Mouse (Mus musculus) midbrain, embryonic 16.5 days (tissue): ENCODE data around the gene Fut7. TPM values are rescaled to one million over a fixed set of nuclear protein-coding genes. Genes with fewer than 3 reads are reported as not detected.

Source experiments
- ATAC-seq: fragments of 200-750 bp; cut with Nextera tagmentation; 2 replicates; pipeline ENCODE4 v1.8.0; 2017; ENCODE audit warnings: moderate TSS enrichment
- H3K27ac ChIP-seq: fragments of 300-500 bp; sonication (generic); 2 replicates; pipeline ENCODE4 v1.5.1; 2014; ENCODE audit warnings: mild to moderate bottlenecking, low read length, mixed read lengths
- H3K27me3 ChIP-seq: fragments of 300-500 bp; sonication (generic); 2 replicates; pipeline ENCODE4 v1.6.1; 2014; ENCODE audit warnings: low read depth, low read length, mixed read lengths; ENCODE audit not compliant: control insufficient read depth, insufficient read depth
- H3K36me3 ChIP-seq: fragments of 300-500 bp; sonication (generic); 2 replicates; pipeline ENCODE4 v1.6.1; 2014; ENCODE audit warnings: mild to moderate bottlenecking, low read length, moderate library complexity, mixed read lengths; ENCODE audit not compliant: control insufficient read depth, insufficient read depth
- H3K4me1 ChIP-seq: fragments of 300-500 bp; sonication (generic); 2 replicates; pipeline ENCODE4 v1.6.1; 2014; ENCODE audit warnings: mild to moderate bottlenecking, low read length, mixed read lengths; ENCODE audit not compliant: control insufficient read depth, insufficient read depth
- H3K4me2 ChIP-seq: fragments of 300-500 bp; sonication (generic); 2 replicates; pipeline ENCODE4 v1.6.1; 2014; ENCODE audit warnings: mild to moderate bottlenecking, low read length, mixed read lengths
- H3K4me3 ChIP-seq: fragments of 300-500 bp; sonication (generic); 2 replicates; pipeline ENCODE4 v1.5.1; 2014; ENCODE audit warnings: low read depth, mild to moderate bottlenecking, low read length, moderate library complexity, mixed read lengths
- H3K9ac ChIP-seq: fragments of 300-500 bp; sonication (generic); 2 replicates; pipeline ENCODE4 v1.6.1; 2014; ENCODE audit warnings: low read depth, low read length, mixed read lengths
- H3K9me3 ChIP-seq: fragments of 300-500 bp; sonication (generic); replicated peaks from 2 replicates; pipeline ENCODE4 v1.6.1; 2014; ENCODE audit warnings: mild to moderate bottlenecking, low read length, mixed read lengths; ENCODE audit not compliant: control insufficient read depth, poor library complexity, severe bottlenecking
- WGBS: fragments of 180-500 bp; shearing (Covaris S2); extraction: QIAGEN DNeasy Blood & Tissue Kit; methylation state at CpG from one replicate; pipeline ENCODE4 v1.1.7; 2014; 5-methylcytosine and 5-hydroxymethylcytosine counted together
- polyA plus RNA-seq: library from polyadenylated mRNA; unstranded; fragments of >200 nt; fragmentation: Nextera tagmentation; extraction: Ambion mirVana; gene quantifications from 2 replicates; pipeline ENCODE4 v1.2.1, GENCODE M21; 2015

Fut7 gene
- polyA plus RNA-seq, 1 experiment from 2014 or later = 0.09 TPM

GRCm38 (mm10) chr2:25429435-25430180, 6.5 kb downstream of the Fut7 start:
- H3K27me3 ChIP-seq = peaks cover 5% of the 10 kb centered on the region; the same call in 1 of the 2 replicates
- H3K9me3 ChIP-seq = no peaks in the 10 kb centered on the region
- H3K36me3 ChIP-seq = peaks cover 9% of the 10 kb centered on the region; the same call in 1 of the 2 replicates
- no peak for ATAC-seq
- peak overlapping the region; percentile 67 for H3K4me3 ChIP-seq
- peak overlapping the region; percentile 76 for H3K4me2 ChIP-seq
- peaks cover 22% of the 10 kb centered on the region for H3K4me1 ChIP-seq
- H3K27ac ChIP-seq = peak overlapping the region; percentile 84; the same call in 1 of the 2 replicates
- peak overlapping the region; percentile 94 for H3K9ac ChIP-seq
- 66% methylated on average over 5 of the region's 5 CpGs for whole genome bisulfite sequencing

- Histone ChIP-seq H3K4me1 (peaks cover 22% of the 10 kb centered on the region), H3K4me3 (peak overlapping the region; percentile 6; the same call in 1 of the 2 replicates), H3K9me3 (no peaks in the 10 kb centered on the region), H3K27me3 (peaks cover 4% of the 10 kb centered on the region; the same call in 1 of the 2 replicates), H3K4me2 (peak overlapping the region; percentile 76), H3K9ac (peak overlapping the region; percentile 43), H3K27ac (no peak overlapping the region), H3K36me3 (peaks cover 18% of the 10 kb centered on the region; the same call in 1 of the 2 replicates)
- WGBS = 55% methylated on average over 17 of the region's 17 CpGs
- ATAC-seq = peak; percentile 5; the same call in 1 of the 2 replicates
These were observed 7.5 kb downstream of the Fut7 start for GRCm38 (mm10) chr2:25430395-25431233.

GRCm38 (mm10) chr2:25431308-25431855, 8.3 kb downstream of the Fut7 start:
- peak overlapping the region; percentile 43; the same call in 1 of the 2 replicates for H3K9ac ChIP-seq

GRCm38 (mm10) chr2:25432326-25433098, 9.4 kb downstream of the Fut7 start:
- no peak for ATAC-seq
- Histone ChIP-seq H3K4me3 (no peak overlapping the region), H3K36me3 (peaks cover 33% of the 10 kb centered on the region), H3K27me3 (no peaks in the 10 kb centered on the region), H3K9ac (no peak overlapping the region), H3K4me1 (peaks cover 22% of the 10 kb centered on the region), H3K27ac (no peak overlapping the region), H3K4me2 (no peak overlapping the region), H3K9me3 (no peaks in the 10 kb centered on the region)
- 83% methylated on average over 11 of the region's 11 CpGs for WGBS

More at GRCm38 (mm10) chr2:25431308-25431855, 8.3 kb downstream of the Fut7 start:
- H3K4me1 ChIP-seq = peaks cover 22% of the 10 kb centered on the region
- H3K4me3 ChIP-seq = no peak overlapping the region
- WGBS = 42% methylated on average over 6 of the region's 6 CpGs
- H3K4me2 ChIP-seq = peak overlapping the region; percentile 76
- H3K36me3 ChIP-seq = peaks cover 22% of the 10 kb centered on the region
- H3K9me3 ChIP-seq = no peaks in the 10 kb centered on the region
- no peak overlapping the region for H3K27ac ChIP-seq
- H3K27me3 ChIP-seq = no peaks in the 10 kb centered on the region
- ATAC-seq = no peak

- Histone ChIP-seq H3K9me3 (no peaks in the 10 kb centered on the region), H3K27ac (no peak overlapping the region)
These were observed 10.0 kb downstream of the Fut7 start for GRCm38 (mm10) chr2:25433101-25433500.

GRCm38 (mm10) chr2:25434292-25434691, 11.2 kb downstream of the Fut7 start:
- 91% methylated on average over 8 of the region's 8 CpGs for WGBS
- ATAC-seq = no peak
- Histone ChIP-seq H3K4me2 (no peak overlapping the region), H3K36me3 (peaks cover 49% of the 10 kb centered on the region), H3K4me3 (no peak overlapping the region), H3K9ac (no peak overlapping the region), H3K27me3 (no peaks in the 10 kb centered on the region), H3K27ac (no peak overlapping the region), H3K4me1 (peaks cover 22% of the 10 kb centered on the region), H3K9me3 (no peaks in the 10 kb centered on the region)

More at GRCm38 (mm10) chr2:25433101-25433500, 10.0 kb downstream of the Fut7 start:
- Histone ChIP-seq H3K36me3 (peaks cover 39% of the 10 kb centered on the region), H3K27me3 (no peaks in the 10 kb centered on the region), H3K9ac (no peak overlapping the region), H3K4me3 (no peak overlapping the region), H3K4me1 (peaks cover 22% of the 10 kb centered on the region), H3K4me2 (no peak overlapping the region)
- 93% methylated on average over 17 of the region's 17 CpGs for whole genome bisulfite sequencing
- no peak for ATAC-seq

GRCm38 (mm10) chr2:25436286-25436820, 13.3 kb downstream of the Fut7 start:
- no peaks in the 10 kb centered on the region for H3K27me3 ChIP-seq
- peaks cover 66% of the 10 kb centered on the region for H3K36me3 ChIP-seq
- no peak overlapping the region for H3K27ac ChIP-seq
- peaks cover 1% of the 10 kb centered on the region for H3K4me1 ChIP-seq
- H3K4me3 ChIP-seq = no peak overlapping the region
- H3K9ac ChIP-seq = no peak overlapping the region
- H3K4me2 ChIP-seq = no peak overlapping the region
- no peak for ATAC-seq
- no peaks in the 10 kb centered on the region for H3K9me3 ChIP-seq
- WGBS = 95% methylated on average over 10 of the region's 10 CpGs

- Histone ChIP-seq H3K27me3 (no peaks in the 10 kb centered on the region), H3K9ac (no peak overlapping the region), H3K4me3 (no peak overlapping the region), H3K4me1 (no peaks in the 10 kb centered on the region), H3K9me3 (no peaks in the 10 kb centered on the region), H3K36me3 (peaks cover 85% of the 10 kb centered on the region), H3K4me2 (no peak overlapping the region), H3K27ac (no peak overlapping the region)
- ATAC-seq = no peak
- 89% methylated on average over 20 of the region's 20 CpGs for WGBS
These were observed 18.0 kb downstream of the Fut7 start for GRCm38 (mm10) chr2:25441067-25441466.
